Mouse (Mus musculus): ENCODE measurements at regions not wholly inside any gene's neighbourhood (a gene's known extent, or its start where the extent isn't known, plus 50 kb on each side); places are given as distances from the start of the nearest gene placed in this dataset.
A peak's percentile ranks its signal among the peaks of the same experiment; 100 is the strongest.

DNA sequence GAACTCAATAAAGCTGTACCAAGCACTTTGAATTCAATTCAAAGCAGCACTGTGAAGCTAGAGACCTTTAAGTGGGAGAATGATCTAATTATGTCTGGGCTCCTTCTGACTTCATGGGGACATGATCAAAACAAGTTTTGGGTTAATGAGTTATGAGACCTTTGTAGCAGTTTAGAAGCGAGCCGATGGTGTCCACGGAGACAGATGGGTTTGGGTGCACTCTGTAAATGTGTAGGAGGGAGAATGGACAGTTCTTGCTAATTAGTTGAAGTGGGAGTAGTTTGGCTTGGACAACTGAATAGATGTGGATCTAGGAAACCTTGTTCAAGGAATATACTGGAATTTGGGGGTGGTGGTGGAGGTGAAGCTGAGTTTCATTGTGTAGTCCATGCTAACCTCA lies 186.3 kb upstream of the Cldn34b3 start:
- no peak overlapping the region for H3K4me3 ChIP-seq (ENCODE audit: low read depth, low read length)
- no peak overlapping the region for H3K4me2 ChIP-seq (ENCODE audit: low read depth)
- TF ChIP-seq CTCF (IDR thresholded peaks at IDR 0.05; ENCODE audit: low read depth), result no peak
- 35% methylated on average over 3 of the region's 3 CpGs for WGBS
- no peak for ATAC-seq
- H3K9ac ChIP-seq, result no peak overlapping the region
- DNase-seq, result no peak
- H3K4me1 ChIP-seq (ENCODE audit: insufficient read depth), result no peaks in the 10 kb centered on the region
- H3K9me3 ChIP-seq (ENCODE audit: low read length), result no peaks in the 10 kb centered on the region
- no peaks in the 10 kb centered on the region for H3K27me3 ChIP-seq (ENCODE audit: insufficient read depth, low read length)
- H3K27ac ChIP-seq (ENCODE audit: low read depth, low read length), result no peak overlapping the region
- H3K36me3 ChIP-seq (ENCODE audit: insufficient read depth), result no peaks in the 10 kb centered on the region

DNA sequence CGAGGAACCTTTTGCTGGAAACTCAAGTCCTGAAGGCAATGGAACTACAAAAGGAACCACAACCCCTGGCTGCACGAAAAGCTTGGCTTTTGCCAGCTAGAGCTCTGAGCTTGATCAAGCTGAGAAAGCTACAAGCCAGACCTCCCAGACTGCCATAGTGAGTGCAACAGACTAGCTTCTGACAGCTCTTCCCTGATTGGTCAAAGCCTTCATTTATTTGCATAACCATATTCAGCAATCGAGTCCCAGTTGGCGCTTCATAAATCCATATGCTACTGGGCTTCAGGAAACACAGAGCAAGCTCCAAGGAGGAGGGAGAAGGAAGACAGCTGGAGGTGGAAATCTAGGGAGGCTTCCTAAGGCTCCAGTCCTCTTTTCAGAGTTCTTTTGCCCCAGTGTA lies 181.4 kb upstream of the Cldn34b3 start:
- Histone ChIP-seq H3K9ac (no peak overlapping the region), H3K9me3 (ENCODE audit: low read length) (no peaks in the 10 kb centered on the region), H3K27me3 (ENCODE audit: insufficient read depth, low read length) (no peaks in the 10 kb centered on the region), H3K36me3 (ENCODE audit: insufficient read depth) (no peaks in the 10 kb centered on the region), H3K4me2 (ENCODE audit: low read depth) (no peak overlapping the region), H3K4me1 (ENCODE audit: insufficient read depth) (no peaks in the 10 kb centered on the region), H3K4me3 (ENCODE audit: low read depth, low read length) (no peak overlapping the region), H3K27ac (ENCODE audit: low read depth, low read length) (no peak overlapping the region)
- DNase-seq (peak; percentile 27), ATAC-seq (peak; percentile 87)
- TF ChIP-seq CTCF (IDR thresholded peaks at IDR 0.05; ENCODE audit: low read depth), result no peak
- 61% methylated on average over 4 of the region's 4 CpGs for WGBS

GRCm38 (mm10) chrX:76110763-76111474 lies 153.2 kb upstream of the Cldn34b3 start:
- no peak overlapping the region for H3K4me3 ChIP-seq (ENCODE audit: low read depth, low read length)
- WGBS, result 64% methylated on average over 4 of the region's 4 CpGs
- no peaks in the 10 kb centered on the region for H3K9me3 ChIP-seq (ENCODE audit: low read length)
- DNase-seq, result no peak
- no peaks in the 10 kb centered on the region for H3K27me3 ChIP-seq (ENCODE audit: insufficient read depth, low read length)
- H3K27ac ChIP-seq (ENCODE audit: low read depth, low read length), result no peak overlapping the region
- TF ChIP-seq CTCF (IDR thresholded peaks at IDR 0.05; ENCODE audit: low read depth), result no peak
- H3K36me3 ChIP-seq (ENCODE audit: insufficient read depth), result no peaks in the 10 kb centered on the region
- no peak overlapping the region for H3K4me2 ChIP-seq (ENCODE audit: low read depth)
- no peak for ATAC-seq
- H3K9ac ChIP-seq, result no peak overlapping the region
- no peaks in the 10 kb centered on the region for H3K4me1 ChIP-seq (ENCODE audit: insufficient read depth)

DNA sequence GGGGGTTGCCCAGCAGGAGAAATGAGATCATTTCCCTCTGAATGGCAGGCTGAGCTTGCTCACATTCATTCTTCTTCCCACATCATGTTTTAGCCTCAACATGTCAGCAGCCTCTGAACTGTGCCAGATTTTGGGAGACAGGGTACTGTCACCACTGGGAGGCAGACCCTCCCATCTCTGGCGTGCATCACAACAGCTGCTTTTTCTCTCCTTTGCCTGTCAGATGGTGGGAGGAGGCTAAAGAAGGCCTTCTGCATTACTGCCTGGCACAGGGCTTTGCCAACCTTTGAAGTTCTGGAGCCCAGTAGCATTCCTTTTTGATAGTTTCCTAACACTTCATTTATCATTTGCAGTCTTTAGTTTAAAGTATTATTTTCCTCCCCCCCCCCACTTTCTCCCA lies 148.0 kb upstream of the Cldn34b3 start:
- Histone ChIP-seq H3K9ac (no peak overlapping the region), H3K36me3 (ENCODE audit: insufficient read depth) (no peaks in the 10 kb centered on the region)
- peak; percentile 50; the same call in 1 of the 2 replicates for ATAC-seq

GRCm38 (mm10) chrX:76116562-76116961 lies 147.5 kb upstream of the Cldn34b3 start:
- no peak for TF ChIP-seq CTCF (IDR thresholded peaks at IDR 0.05; ENCODE audit: low read depth)
- Histone ChIP-seq H3K9me3 (ENCODE audit: low read length) (no peaks in the 10 kb centered on the region), H3K4me1 (ENCODE audit: insufficient read depth) (no peaks in the 10 kb centered on the region), H3K27me3 (ENCODE audit: insufficient read depth, low read length) (no peaks in the 10 kb centered on the region), H3K27ac (ENCODE audit: low read depth, low read length) (no peak overlapping the region), H3K4me2 (ENCODE audit: low read depth) (no peak overlapping the region), H3K9ac (no peak overlapping the region), H3K36me3 (ENCODE audit: insufficient read depth) (no peaks in the 10 kb centered on the region), H3K4me3 (ENCODE audit: low read depth, low read length) (no peak overlapping the region)
- ATAC-seq (no peak), DNase-seq (no peak)
- WGBS, result 82% methylated on average over 1 of the region's 1 CpGs

More for the DNA sequence above, 148.0 kb upstream of the Cldn34b3 start:
- H3K27ac ChIP-seq (ENCODE audit: low read depth, low read length), result no peak overlapping the region
- DNase-seq, result no peak
- no peak overlapping the region for H3K4me2 ChIP-seq (ENCODE audit: low read depth)
- no peak overlapping the region for H3K4me3 ChIP-seq (ENCODE audit: low read depth, low read length)
- no peaks in the 10 kb centered on the region for H3K27me3 ChIP-seq (ENCODE audit: insufficient read depth, low read length)
- H3K4me1 ChIP-seq (ENCODE audit: insufficient read depth), result no peaks in the 10 kb centered on the region
- H3K9me3 ChIP-seq (ENCODE audit: low read length), result no peaks in the 10 kb centered on the region
- 29% methylated on average over 1 of the region's 1 CpGs for WGBS
- no peak for TF ChIP-seq CTCF (IDR thresholded peaks at IDR 0.05; ENCODE audit: low read depth)

- H3K4me3 ChIP-seq (ENCODE audit: low read depth, low read length), result no peak overlapping the region
- DNase-seq (no peak), ATAC-seq (no peak)
- no peak overlapping the region for H3K4me2 ChIP-seq (ENCODE audit: low read depth)
- H3K27ac ChIP-seq (ENCODE audit: low read depth, low read length), result no peak overlapping the region
- TF ChIP-seq CTCF (IDR thresholded peaks at IDR 0.05; ENCODE audit: low read depth), result no peak
- no peak overlapping the region for H3K9ac ChIP-seq
- H3K4me1 ChIP-seq (ENCODE audit: insufficient read depth), result no peaks in the 10 kb centered on the region
- 44% methylated on average over 3 of the region's 3 CpGs for WGBS
- H3K36me3 ChIP-seq (ENCODE audit: insufficient read depth), result no peaks in the 10 kb centered on the region
- no peaks in the 10 kb centered on the region for H3K9me3 ChIP-seq (ENCODE audit: low read length)
- H3K27me3 ChIP-seq (ENCODE audit: insufficient read depth, low read length), result no peaks in the 10 kb centered on the region
These were observed 143.2 kb upstream of the Cldn34b3 start for GRCm38 (mm10) chrX:76120936-76121335.

DNA sequence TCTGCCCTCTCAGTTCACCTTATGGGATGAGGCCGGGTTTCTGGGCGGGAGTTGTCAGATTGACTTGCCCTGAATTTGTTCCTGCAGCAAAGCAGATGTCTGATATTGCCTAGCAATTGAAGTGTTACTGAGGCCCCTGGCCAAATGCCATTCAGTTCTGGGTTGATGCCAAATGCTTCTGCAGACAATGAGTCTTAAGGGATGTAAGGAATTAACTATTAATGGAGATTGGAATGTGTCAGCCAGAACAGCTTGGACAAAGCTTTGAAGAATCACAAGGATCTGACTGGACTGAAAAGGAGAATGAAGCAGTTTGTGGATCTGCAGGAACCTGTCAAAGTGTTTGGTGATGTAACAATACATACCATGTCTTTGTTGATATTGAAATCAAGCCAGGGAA lies 140.7 kb upstream of the Cldn34b3 start:
- H3K9me3 ChIP-seq (ENCODE audit: low read length), result no peaks in the 10 kb centered on the region
- H3K4me2 ChIP-seq (ENCODE audit: low read depth), result no peak overlapping the region
- no peak overlapping the region for H3K9ac ChIP-seq
- no peak for TF ChIP-seq CTCF (IDR thresholded peaks at IDR 0.05; ENCODE audit: low read depth)
- no peaks in the 10 kb centered on the region for H3K27me3 ChIP-seq (ENCODE audit: insufficient read depth, low read length)
- no peak overlapping the region for H3K4me3 ChIP-seq (ENCODE audit: low read depth, low read length)
- 30% methylated on average over 2 of the region's 2 CpGs for WGBS
- DNase-seq (peak; percentile 24), ATAC-seq (no peak)
- no peaks in the 10 kb centered on the region for H3K4me1 ChIP-seq (ENCODE audit: insufficient read depth)
- H3K27ac ChIP-seq (ENCODE audit: low read depth, low read length), result no peak overlapping the region
- no peaks in the 10 kb centered on the region for H3K36me3 ChIP-seq (ENCODE audit: insufficient read depth)
